In the genomic region with DNA sequence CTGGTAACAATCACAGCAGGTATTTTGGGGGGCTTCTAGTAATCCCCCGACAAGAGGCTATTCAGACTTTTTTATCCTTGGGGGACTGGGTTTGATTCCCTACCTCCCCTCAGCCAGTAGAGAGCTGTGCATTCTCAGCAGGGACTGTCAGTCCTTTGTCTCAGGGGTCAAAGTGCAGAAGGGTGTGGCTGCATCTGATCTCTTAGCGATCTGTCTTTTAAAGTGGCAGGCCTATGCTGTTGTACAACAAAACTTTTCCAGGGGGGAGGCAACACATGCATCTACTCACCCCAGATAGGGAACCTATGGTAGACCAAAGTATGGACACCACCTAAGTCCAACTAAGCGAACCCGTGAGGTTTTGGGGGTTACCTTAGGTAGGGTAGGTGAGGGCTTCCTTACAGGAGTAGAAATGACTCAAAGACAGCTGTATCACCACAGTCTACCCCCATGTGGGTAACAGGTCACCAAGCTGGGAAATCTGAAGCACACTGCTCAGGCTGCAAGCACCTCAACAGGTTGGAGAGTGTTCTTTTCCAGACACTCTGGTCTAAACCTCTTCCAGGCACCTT, we compare ENCODE assay signal across 25 mouse cellular contexts. TPM values are rescaled to one million over a fixed set of nuclear protein-coding genes. Genes with fewer than 3 reads are reported as not detected.
DNase-seq lines count a peak whose midpoint lies in the region; ATAC-seq and TF ChIP-seq lines count a peak whose summit lies in the region.
"Had no signal": no experiment of that assay in that cellular context is flagged by ENCODE, and none has a peak within 500 bp of the region (broad histone marks: within the 10 kb centered on the region; RNA-seq: fewer than 3 reads in every experiment).

No protein-coding gene starts in this region.

- 0 out of 2 replicates have a peak, but pooled peaks have one; percentile 27 for TF ChIP-seq EP300 in ES-Bruce4 (IDR thresholded peaks at IDR 0.05; ENCODE audit: insufficient read depth, low read depth, low read length)

- no peak for TF ChIP-seq POLR2A in ES-Bruce4 (IDR thresholded peaks at IDR 0.05; ENCODE audit: insufficient read depth, low read length)
- TF ChIP-seq POLR2A in small intestine, adult 2 months (IDR thresholded peaks at IDR 0.05; ENCODE audit: low read depth, low read length) = no peak

- H3K4me1 ChIP-seq in heart, embryonic 11.5 days (ENCODE audit: control insufficient read depth, insufficient read depth, low read length) = no peaks in the 10 kb centered on the region
- no peaks in the 10 kb centered on the region for H3K4me1 ChIP-seq in ES-Bruce4 (ENCODE audit: control insufficient read depth, insufficient read depth, low read length)
- peaks cover 15% of the 10 kb centered on the region; the same call in 1 of the 2 replicates for H3K4me1 ChIP-seq in small intestine, adult 2 months (ENCODE audit: control insufficient read depth, insufficient read depth, insufficient read length, low read length)
- H3K4me1 ChIP-seq: embryonic facial prominence, embryonic 15.5 days; heart, embryonic 12.5 days had no signal

- no peak overlapping the region for H3K27ac ChIP-seq in heart, embryonic 11.5 days (ENCODE audit: low read depth, low read length)
- no peak overlapping the region for H3K27ac ChIP-seq in ES-Bruce4 (ENCODE audit: insufficient read depth, low read length)
- H3K27ac ChIP-seq in small intestine, adult 2 months (ENCODE audit: insufficient read depth, low read depth, low read length) = peak overlapping the region; percentile 50
- H3K27ac ChIP-seq: embryonic facial prominence, embryonic 15.5 days; forebrain, embryonic 10.5 days; heart, adult 2 months; hindbrain, embryonic 10.5 days had no signal

- 79% methylated on average over 4 of the region's 4 CpGs for WGBS in heart, embryonic 11.5 days (ENCODE audit: insufficient replicate concordance)
- 51% methylated on average over 4 of the region's 4 CpGs for WGBS in small intestine, adult 2 months

- H3K27me3 ChIP-seq in heart, embryonic 11.5 days (ENCODE audit: control insufficient read depth, insufficient read depth, low read length) = no peaks in the 10 kb centered on the region
- H3K27me3 ChIP-seq in ES-Bruce4 (ENCODE audit: control insufficient read depth, insufficient read depth, low read length, poor library complexity, severe bottlenecking) = no peaks in the 10 kb centered on the region
- no peaks in the 10 kb centered on the region for H3K27me3 ChIP-seq in small intestine, adult 2 months (ENCODE audit: control insufficient read depth, insufficient read depth, low read length)
- H3K27me3 ChIP-seq: embryonic facial prominence, embryonic 15.5 days; heart, embryonic 12.5 days had no signal

- H3K4me2 ChIP-seq in heart, embryonic 11.5 days = no peak overlapping the region
- H3K4me2 ChIP-seq: embryonic facial prominence, embryonic 15.5 days; heart, embryonic 12.5 days had no signal

- H3K4me3 ChIP-seq in heart, embryonic 11.5 days (ENCODE audit: low read depth, low read length) = no peak overlapping the region
- no peak overlapping the region for H3K4me3 ChIP-seq in ES-Bruce4 (ENCODE audit: low read depth, low read length)
- no peak overlapping the region for H3K4me3 ChIP-seq in small intestine, adult 2 months (ENCODE audit: low read depth, low read length)
- H3K4me3 ChIP-seq: embryonic facial prominence, embryonic 15.5 days; erythroblast, embryonic 14.5 days; forebrain, embryonic 10.5 days; heart, adult 2 months; heart, embryonic 12.5 days; hindbrain, embryonic 10.5 days had no signal

- H3K36me3 ChIP-seq in heart, embryonic 11.5 days (ENCODE audit: control insufficient read depth, insufficient read depth, low read length) = no peaks in the 10 kb centered on the region
- no peaks in the 10 kb centered on the region for H3K36me3 ChIP-seq in ES-Bruce4 (ENCODE audit: control insufficient read depth, insufficient read depth, low read length, poor library complexity, severe bottlenecking)
- no peaks in the 10 kb centered on the region for H3K36me3 ChIP-seq in small intestine, adult 2 months (ENCODE audit: control insufficient read depth, insufficient read depth, low read length)
- H3K36me3 ChIP-seq: embryonic facial prominence, embryonic 15.5 days; forebrain, embryonic 10.5 days; heart, embryonic 12.5 days; hindbrain, embryonic 10.5 days had no signal

- no peak overlapping the region for H3K9ac ChIP-seq in heart, embryonic 11.5 days (ENCODE audit: low read depth, low read length)
- no peak overlapping the region for H3K9ac ChIP-seq in ES-Bruce4 (ENCODE audit: low read depth, poor library complexity, severe bottlenecking)
- H3K9ac ChIP-seq: embryonic facial prominence, embryonic 15.5 days; heart, embryonic 12.5 days had no signal

- no peaks in the 10 kb centered on the region; the same call in 1 of the 2 replicates for H3K9me3 ChIP-seq in heart, embryonic 11.5 days (replicated peaks; ENCODE audit: control insufficient read depth, low read length)
- H3K9me3 ChIP-seq in ES-Bruce4 (replicated peaks; ENCODE audit: control insufficient read depth, insufficient read depth, low read length, poor library complexity, severe bottlenecking) = 0 out of 2 replicates have a peak, but pooled peaks cover 4% of the 10 kb centered on the region
- H3K9me3 ChIP-seq: embryonic facial prominence, embryonic 15.5 days; forebrain, embryonic 10.5 days had no signal

- DNase-seq in heart, adult 11 months = peak; percentile 73
- DNase-seq in ZHBTc4 (ENCODE audit: low read depth, low spot score) = peak; percentile 15
- no peak for DNase-seq in gastrocnemius, postnatal 4 days (ENCODE audit: low spot score in 2 of 2)
- DNase-seq in cerebellum, postnatal 4 days (ENCODE audit: low spot score in 2 of 2) = no peak
- DNase-seq in adipocyte (ENCODE audit: low spot score) = no peak
- DNase-seq: adrenal gland, adult 8-10 months; adrenal gland, postnatal 36 days; B cell, adult 2 months; cerebellum, adult 2 months; cerebellum, postnatal 10 days; embryo, embryonic 11 days; gastrocnemius, postnatal 36 days; heart, adult 2 months had no signal

- TF ChIP-seq CTCF in ES-Bruce4 (IDR thresholded peaks at IDR 0.05; ENCODE audit: low read depth, low read length) = no peak
- no peak for TF ChIP-seq CTCF in small intestine, adult 2 months (IDR thresholded peaks at IDR 0.05; ENCODE audit: extremely low read depth, insufficient read length, insufficient replicate concordance, low read depth, low read length)

- no peak for ATAC-seq in heart, embryonic 11.5 days (replicated peaks; ENCODE audit: insufficient number of reproducible peaks, low FRiP score, low TSS enrichment)
- ATAC-seq: CD4-positive, CD25-positive, alpha-beta regulatory T cell, adult 4 months; forebrain, embryonic 14.5 days; hindbrain, embryonic 16.5 days; inflammation-experienced regulatory T-cells, adult 6 months had no signal

RNA-seq across cellular contexts. Expression of a gene that starts 45.5 kb away (rescaled TPM):
- 1.1 and 1.5 TPM in 2 replicates for polyA plus RNA-seq in heart, embryonic 11.5 days (2014; fragmentation: Nextera tagmentation; extraction: Ambion mirVana)
- polyA plus RNA-seq in ES-Bruce4 (2011; ENCODE audit: insufficient read depth, insufficient read length, low read depth, missing spikeins) = 12.7 and 13.5 TPM in 2 replicates
- polyA plus RNA-seq in small intestine, adult 2 months (2012; rRNA removed) = 6.8 and 9.7 TPM in 2 replicates
- total RNA-seq in gastrocnemius, postnatal 4 days (2021) = 1 to 10 TPM; 3.4 to 4.4 TPM

RNA-seq across cellular contexts. Expression of a gene that starts 55.0 kb away (rescaled TPM):
- polyA plus RNA-seq in heart, embryonic 11.5 days (2014; fragmentation: Nextera tagmentation; extraction: Ambion mirVana) = 24.1 and 27.9 TPM in 2 replicates
- polyA plus RNA-seq in ES-Bruce4 (2011; ENCODE audit: insufficient read depth, insufficient read length, low read depth, missing spikeins) = 16.6 and 23.8 TPM in 2 replicates
- polyA plus RNA-seq in small intestine, adult 2 months (2012; rRNA removed) = 56.4 and 63.8 TPM in 2 replicates
- total RNA-seq in gastrocnemius, postnatal 4 days (2021) = 100 to 1,000 TPM; 111 to 120 TPM

Comparison
In these comparisons a context has a peak if more than half of its experiments do, and no peak if none do; other contexts are left out.
1. DNase-seq: peak in heart, adult 11 months (single experiment) and ZHBTc4 (single experiment); none in gastrocnemius, postnatal 4 days (0 of 2), cerebellum, postnatal 4 days (0 of 2) and adipocyte (single experiment).